Mouse (Mus musculus) T-cell, adult 66 days (primary cell): Measurements from ENCODE around the gene Tac1. TPM values are rescaled to one million over a fixed set of nuclear protein-coding genes. Genes with fewer than 3 reads are reported as not detected.

Experiments
- total RNA-seq, 2 experiments: library from RNA; stranded (reverse); gene quantifications; 3 replicates in 1 of 2; 4 replicates in 1 of 2; pipeline ENCODE4 v1.2.4; 2023

Tac1 gene
- total RNA-seq: not detected

GRCm38 (mm10) chr6:7554829-7555391, at the start of gene Tac1:
Tac1 (plus strand) TSS chr6:7554879.

Other genes with a start within 250 kb of the Tac1 start
- 10 to 100 TPM in 1 of 2 experiments, 1 to 10 TPM in 1; 8.4 to 12.5 TPM for gene Asns, start 138.4 kb downstream of the Tac1 start, total RNA-seq